Mouse (Mus musculus) liver, embryonic 14 days (tissue): ENCODE data around the gene Cwc22. TPM values are rescaled to one million over a fixed set of nuclear protein-coding genes. Genes with fewer than 3 reads are reported as not detected.

ENCODE experiments used
- polyA plus RNA-seq: library from polyadenylated mRNA; depleted of rRNA; stranded (reverse); fragments of >200 nt; gene quantifications from 2 replicates; pipeline ENCODE4 v1.2.3, GENCODE M21; 2012; rRNA removed

Cwc22 gene
- 18.7 and 19.2 TPM in 2 replicates for polyA plus RNA-seq

DNA sequence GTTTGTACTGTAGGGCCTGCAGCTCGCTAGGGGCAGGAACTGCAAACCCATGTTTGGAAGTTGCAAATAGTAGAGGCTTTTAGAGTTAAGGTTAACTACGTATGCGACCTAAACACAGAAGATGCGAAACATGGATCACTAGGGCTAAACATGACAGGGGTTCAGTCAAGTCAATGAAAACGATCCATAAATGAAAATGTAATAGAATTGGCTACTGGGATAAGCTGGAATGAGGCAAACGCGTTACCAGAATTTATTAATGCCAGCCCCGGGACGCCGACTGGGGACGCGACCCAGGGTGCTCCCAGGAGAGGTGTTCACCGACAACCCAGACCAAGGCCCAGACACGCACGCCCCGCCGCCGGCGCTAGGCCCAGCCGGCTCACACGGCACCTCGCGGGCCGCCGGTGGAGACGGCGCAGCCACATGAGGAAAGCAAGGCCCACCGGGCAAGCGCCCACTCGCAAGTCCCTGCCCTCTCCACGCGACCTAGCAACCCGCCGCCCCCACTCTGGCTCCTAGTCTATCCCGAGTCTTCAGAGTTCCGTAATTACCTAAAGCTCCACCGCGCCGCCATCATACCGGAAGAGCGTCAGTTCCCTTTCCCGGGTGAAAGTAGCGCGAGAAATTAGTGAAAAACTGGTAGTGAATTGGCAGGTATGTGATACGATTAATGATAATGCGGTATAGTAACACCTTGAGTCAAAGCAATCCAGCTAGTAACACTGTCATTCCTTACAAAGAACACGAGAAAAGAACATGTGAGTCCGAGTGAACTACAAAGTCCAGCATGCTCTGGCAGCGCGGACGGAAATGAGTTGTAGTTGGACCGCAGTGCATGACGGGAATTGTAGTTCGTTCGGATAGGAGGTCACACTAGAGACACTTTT is at the start of gene Cwc22:
Gene Cwc22 (minus strand): TSS at position 780 of the 890 bp plus-strand sequence.

Other genes with a start within 250 kb of the Cwc22 start
- gene Zfp385b, start 126.7 kb downstream of the Cwc22 start, polyA plus RNA-seq, result 2.9 and 3.0 TPM in 2 replicates